Mouse (Mus musculus): ENCODE measurements around the gene Ifi205. TPM values are rescaled to one million over a fixed set of nuclear protein-coding genes. Genes with fewer than 3 reads are reported as not detected.
"Not testable (repeated sequence)": the region's sequence is repeated elsewhere in the genome, so short reads cannot be mapped to it uniquely, and the experiment has no call there.

The Ifi205 gene
- polyA plus RNA-seq, 1 experiment from 2014 or later: 0.15 TPM

DNA sequence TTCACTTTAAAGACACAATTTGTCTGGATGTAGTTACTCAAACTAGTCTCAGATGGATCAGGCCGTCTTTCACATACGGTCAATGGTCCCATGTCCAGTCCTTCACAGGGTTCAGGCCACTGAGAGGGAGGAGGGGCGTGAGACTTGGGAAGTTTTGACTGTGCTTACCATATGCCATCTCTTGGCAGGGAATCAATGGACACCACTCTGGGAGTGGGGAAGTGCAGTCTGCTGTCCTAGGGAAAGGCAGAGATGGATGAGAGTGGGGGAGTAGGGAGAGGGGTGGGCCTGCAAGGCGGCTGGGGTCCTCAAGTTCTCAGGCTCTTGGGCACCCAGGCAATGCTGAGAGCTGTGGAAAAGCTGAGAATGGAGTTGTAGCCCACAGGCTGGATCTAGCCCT lies 36.6 kb downstream of the Ifi205 start:
- Histone ChIP-seq H3K27me3 (replicated peaks; ENCODE audit: control insufficient read depth, insufficient read depth, low read length) (no peaks in the 10 kb centered on the region), H3K9me3 (replicated peaks; ENCODE audit: control insufficient read depth, low read length) (no peaks in the 10 kb centered on the region), H3K27ac (ENCODE audit: low read depth, low read length) (no peak overlapping the region), H3K9ac (ENCODE audit: low read length) (no peak overlapping the region), H3K4me3 (ENCODE audit: low read depth, low read length) (no peak overlapping the region), H3K4me1 (ENCODE audit: control insufficient read depth, insufficient read depth, low read length) (no peaks in the 10 kb centered on the region), H3K36me3 (ENCODE audit: control insufficient read depth, insufficient read depth, low read length) (no peaks in the 10 kb centered on the region), H3K4me2 (ENCODE audit: low read length) (no peak overlapping the region)
- 90% methylated on average over 4 of the region's 4 CpGs for WGBS
- no peak for DNase-seq (ENCODE audit: low spot score)
- no peak for ATAC-seq

DNA sequence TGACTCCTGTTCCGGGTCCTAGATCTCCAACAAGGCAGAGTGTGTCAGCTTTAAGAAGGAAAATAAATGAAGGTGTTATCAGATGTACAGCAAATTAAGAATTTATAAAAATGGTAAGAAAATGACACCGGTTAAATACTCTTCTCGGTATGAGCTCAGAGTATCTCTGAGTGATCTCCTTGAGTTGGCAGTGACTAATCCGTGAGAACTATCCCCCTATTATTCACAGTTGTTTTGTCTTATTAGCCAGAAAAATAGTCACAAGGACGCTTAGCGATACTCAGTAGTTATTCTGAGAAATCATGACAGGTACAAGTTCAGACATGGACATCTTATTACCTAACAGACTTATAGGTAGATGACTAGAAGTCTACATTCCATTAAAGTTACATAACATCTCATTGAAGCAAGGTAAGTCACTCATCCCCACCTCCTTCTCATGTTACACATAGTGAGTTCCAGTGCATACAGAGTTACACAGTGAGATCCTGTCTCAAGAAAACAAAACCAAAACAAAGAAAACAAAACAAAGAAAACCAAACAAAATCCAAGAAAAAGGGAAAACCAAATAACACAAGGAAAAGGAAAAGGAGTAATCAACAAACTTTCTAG lies 48.8 kb downstream of the Ifi205 start, which contains the start of gene Ifi202b:
Ifi202b (minus strand) TSS at position 51 of the 612 bp plus-strand sequence.
- not testable (repeated sequence) for H3K4me3 ChIP-seq (ENCODE audit: low read depth, low read length); ATAC-seq; H3K36me3 ChIP-seq (ENCODE audit: control insufficient read depth, insufficient read depth, low read length); DNase-seq (ENCODE audit: low spot score); H3K9ac ChIP-seq (ENCODE audit: low read length); H3K27ac ChIP-seq (ENCODE audit: low read depth, low read length); H3K4me1 ChIP-seq (ENCODE audit: control insufficient read depth, insufficient read depth, low read length); H3K27me3 ChIP-seq (replicated peaks; ENCODE audit: control insufficient read depth, insufficient read depth, low read length); H3K4me2 ChIP-seq (ENCODE audit: low read length); H3K9me3 ChIP-seq (replicated peaks; ENCODE audit: control insufficient read depth, low read length)
- WGBS: 88% methylated on average over 6 of the region's 6 CpGs

DNA sequence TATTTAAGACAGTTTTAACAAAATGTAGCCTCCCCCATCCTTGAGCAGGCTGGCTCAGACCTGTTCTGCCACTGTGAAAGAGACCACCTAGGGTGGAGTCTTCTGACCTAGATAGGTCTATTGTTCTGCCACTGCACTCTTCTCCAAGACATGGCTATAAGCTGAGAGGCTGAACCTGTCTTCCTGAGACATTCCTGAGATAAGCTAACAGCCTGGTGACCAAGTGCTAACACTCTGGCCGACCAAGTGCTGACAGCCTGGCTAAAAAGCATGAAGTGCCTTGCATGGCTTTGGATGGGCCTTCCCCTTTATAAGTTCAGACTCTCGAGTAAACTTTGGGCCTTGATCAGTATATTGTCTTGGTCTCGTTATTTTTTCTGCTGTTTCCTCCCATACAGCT lies 50.6 kb downstream of the Ifi205 start:
- not testable (repeated sequence) for H3K27ac ChIP-seq (ENCODE audit: low read depth, low read length); H3K4me3 ChIP-seq (ENCODE audit: low read depth, low read length); H3K27me3 ChIP-seq (replicated peaks; ENCODE audit: control insufficient read depth, insufficient read depth, low read length); H3K9me3 ChIP-seq (replicated peaks; ENCODE audit: control insufficient read depth, low read length); DNase-seq (ENCODE audit: low spot score); ATAC-seq; H3K36me3 ChIP-seq (ENCODE audit: control insufficient read depth, insufficient read depth, low read length); H3K4me2 ChIP-seq (ENCODE audit: low read length); H3K4me1 ChIP-seq (ENCODE audit: control insufficient read depth, insufficient read depth, low read length); H3K9ac ChIP-seq (ENCODE audit: low read length)
- 57% methylated on average over 3 of the region's 3 CpGs for WGBS

DNA sequence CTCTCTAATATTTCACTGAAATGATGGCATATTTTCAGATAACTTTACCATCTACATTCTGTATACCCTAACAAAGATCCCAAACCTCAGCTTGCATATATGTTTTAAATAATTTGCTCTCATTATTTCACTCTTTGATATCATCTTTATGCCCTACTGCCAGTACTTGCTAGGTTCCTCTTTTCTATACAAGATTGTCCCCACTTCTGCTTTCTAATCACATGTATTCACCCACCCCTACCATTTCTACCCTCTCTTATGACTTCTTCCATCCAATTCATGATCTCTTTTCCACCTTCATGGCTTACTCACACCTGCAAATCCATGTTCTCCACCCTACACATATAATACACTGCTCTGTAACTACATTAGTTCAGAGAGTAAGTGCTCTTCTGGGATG lies 54.0 kb downstream of the Ifi205 start:
- Histone ChIP-seq H3K27ac (ENCODE audit: low read depth, low read length) (no peak overlapping the region), H3K4me2 (ENCODE audit: low read length) (no peak overlapping the region), H3K9me3 (replicated peaks; ENCODE audit: control insufficient read depth, low read length) (no peaks in the 10 kb centered on the region), H3K4me1 (ENCODE audit: control insufficient read depth, insufficient read depth, low read length) (no peaks in the 10 kb centered on the region), H3K36me3 (ENCODE audit: control insufficient read depth, insufficient read depth, low read length) (no peaks in the 10 kb centered on the region), H3K27me3 (replicated peaks; ENCODE audit: control insufficient read depth, insufficient read depth, low read length) (no peaks in the 10 kb centered on the region), H3K4me3 (ENCODE audit: low read depth, low read length) (no peak overlapping the region), H3K9ac (ENCODE audit: low read length) (no peak overlapping the region)
- ATAC-seq: no peak
- no peak for DNase-seq (ENCODE audit: low spot score)

DNA sequence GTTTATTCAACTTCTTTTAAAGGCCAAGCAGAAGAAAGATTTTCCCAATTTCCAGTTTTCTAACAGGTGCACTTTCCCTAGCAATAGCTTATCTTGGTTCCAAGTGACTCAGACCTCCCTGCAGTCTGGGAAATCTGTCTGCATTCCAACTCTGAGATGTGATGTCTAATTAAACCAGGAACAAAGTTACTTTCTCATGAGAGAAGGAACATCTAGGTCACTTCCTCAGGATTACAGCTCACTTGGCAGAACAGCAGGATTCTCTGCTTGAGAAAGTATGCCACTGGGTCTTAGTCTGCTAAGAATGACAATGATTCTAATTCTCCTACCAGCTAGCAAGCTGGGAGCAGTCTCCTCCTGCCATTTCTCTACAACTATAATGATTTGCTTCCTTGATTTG lies 58.5 kb downstream of the Ifi205 start:
- DNase-seq (ENCODE audit: low spot score) (no peak), ATAC-seq (no peak)
- H3K9ac ChIP-seq (ENCODE audit: low read length): no peak overlapping the region
- no peak overlapping the region for H3K27ac ChIP-seq (ENCODE audit: low read depth, low read length)
- no peaks in the 10 kb centered on the region for H3K36me3 ChIP-seq (ENCODE audit: control insufficient read depth, insufficient read depth, low read length)
- no peaks in the 10 kb centered on the region for H3K4me1 ChIP-seq (ENCODE audit: control insufficient read depth, insufficient read depth, low read length)
- H3K4me3 ChIP-seq (ENCODE audit: low read depth, low read length): no peak overlapping the region
- H3K27me3 ChIP-seq (replicated peaks; ENCODE audit: control insufficient read depth, insufficient read depth, low read length): no peaks in the 10 kb centered on the region
- no peak overlapping the region for H3K4me2 ChIP-seq (ENCODE audit: low read length)
- H3K9me3 ChIP-seq (replicated peaks; ENCODE audit: control insufficient read depth, low read length): no peaks in the 10 kb centered on the region

Other genes starting within 250 kb of the Ifi205 start
- 0.25 and 0.52 TPM in 2 replicates for gene Ifi211, start 118.8 kb downstream of the Ifi205 start, polyA plus RNA-seq (2014; fragmentation: Nextera tagmentation; extraction: Ambion mirVana)
- gene Mndal, start 89.3 kb downstream of the Ifi205 start, polyA plus RNA-seq (2014; fragmentation: Nextera tagmentation; extraction: Ambion mirVana): 1.6 and 2.0 TPM in 2 replicates
- 1.1 and 1.6 TPM in 2 replicates for gene Ifi203, start 89.1 kb downstream of the Ifi205 start, polyA plus RNA-seq (2014; fragmentation: Nextera tagmentation; extraction: Ambion mirVana)
- not detected in 2 replicates for gene Ifi202b, start 49.1 kb downstream of the Ifi205 start, polyA plus RNA-seq (2014; fragmentation: Nextera tagmentation; extraction: Ambion mirVana)
- not detected in 2 replicates for gene Olfr433, start 8.9 kb upstream of the Ifi205 start, polyA plus RNA-seq (2014; fragmentation: Nextera tagmentation; extraction: Ambion mirVana)
- not detected in 2 replicates for gene Olfr432, start 17.4 kb upstream of the Ifi205 start, polyA plus RNA-seq (2014; fragmentation: Nextera tagmentation; extraction: Ambion mirVana)
- not detected in 2 replicates for gene Olfr430, start 34.8 kb upstream of the Ifi205 start, polyA plus RNA-seq (2014; fragmentation: Nextera tagmentation; extraction: Ambion mirVana)
- not detected in 2 replicates for gene Olfr429, start 52.5 kb upstream of the Ifi205 start, polyA plus RNA-seq (2014; fragmentation: Nextera tagmentation; extraction: Ambion mirVana)
- gene Olfr427, start 65.1 kb upstream of the Ifi205 start, polyA plus RNA-seq (2014; fragmentation: Nextera tagmentation; extraction: Ambion mirVana): not detected in 2 replicates
- gene Olfr231, start 89.4 kb upstream of the Ifi205 start, polyA plus RNA-seq (2014; fragmentation: Nextera tagmentation; extraction: Ambion mirVana): not detected in 2 replicates
- not detected in 2 replicates for gene Olfr424, start 99.7 kb upstream of the Ifi205 start, polyA plus RNA-seq (2014; fragmentation: Nextera tagmentation; extraction: Ambion mirVana)
- gene Olfr420, start 123.8 kb upstream of the Ifi205 start, polyA plus RNA-seq (2014; fragmentation: Nextera tagmentation; extraction: Ambion mirVana): not detected in 2 replicates
- gene Spta1, start 141.0 kb upstream of the Ifi205 start, polyA plus RNA-seq (2014; fragmentation: Nextera tagmentation; extraction: Ambion mirVana): 0.10 and 0.13 TPM in 2 replicates
- gene Olfr419, start 220.3 kb upstream of the Ifi205 start, polyA plus RNA-seq (2014; fragmentation: Nextera tagmentation; extraction: Ambion mirVana): not detected in 2 replicates

All from forebrain, embryonic 14.5 days (tissue).